ENCODE assay signal across 30 mouse cellular contexts in the genomic region with DNA sequence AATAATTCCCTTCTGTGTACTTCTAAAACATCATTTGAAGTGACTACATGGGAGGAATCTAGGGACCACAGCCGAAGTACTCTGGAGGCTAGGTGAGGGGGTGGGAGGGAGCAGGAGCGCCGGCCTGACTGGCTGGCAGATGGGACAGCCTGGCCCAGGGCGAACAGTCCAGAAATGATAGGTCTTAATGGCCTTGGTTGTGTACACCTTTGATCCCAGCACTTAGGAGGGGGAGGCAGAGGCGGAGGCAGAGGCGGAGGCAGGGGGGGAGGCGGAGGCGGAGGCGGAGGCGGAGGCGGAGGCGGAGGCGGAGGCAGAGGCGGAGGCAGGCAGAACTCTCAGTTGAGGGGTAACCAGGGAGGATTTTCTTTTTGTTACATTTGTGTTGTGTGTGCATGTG. TPM values are rescaled to one million over a fixed set of nuclear protein-coding genes. Genes with fewer than 3 reads are reported as not detected.
DNase-seq lines count a peak whose midpoint lies in the region; ATAC-seq and TF ChIP-seq lines count a peak whose summit lies in the region.
"Had no signal": no experiment of that assay in that cellular context is flagged by ENCODE, and none has a peak within 500 bp of the region (broad histone marks: within the 10 kb centered on the region; RNA-seq: fewer than 3 reads in every experiment).

No protein-coding gene starts in this region.

- peak; percentile 23 for DNase-seq in kidney, adult 2 months
- no peak for DNase-seq in kidney, postnatal 4 days
- DNase-seq in liver, embryonic 11.5 days (ENCODE audit: low spot score) = no peak
- no peak for DNase-seq in liver
- DNase-seq in ZHBTc4 (ENCODE audit: low read depth, low spot score) = peak; percentile 61
- no peak for DNase-seq in lung, postnatal 25 days (ENCODE audit: low spot score)
- DNase-seq: adrenal gland, adult 8-10 months; adrenal gland, postnatal 25 days; B cell, adult 2 months; cerebellum, adult 11-12 months; cerebellum, adult 8-10 months; cerebellum, postnatal 10 days; cerebellum, postnatal 36 days; embryo, embryonic 11 days; gastrocnemius, postnatal 10 days; gastrocnemius, postnatal 36 days; heart, adult 2 months; heart, postnatal 14 days; heart, postnatal 4 days had no signal

- H3K9ac ChIP-seq in liver, embryonic 11.5 days (ENCODE audit: low read depth, low read length) = no peak overlapping the region
- H3K9ac ChIP-seq: forebrain, embryonic 13.5 days; heart, embryonic 13.5 days; hindbrain, embryonic 14.5 days had no signal

- no peaks in the 10 kb centered on the region for H3K27me3 ChIP-seq in kidney, adult 2 months (replicated peaks; ENCODE audit: control insufficient read depth, insufficient read depth, low read length)
- no peaks in the 10 kb centered on the region for H3K27me3 ChIP-seq in liver, embryonic 11.5 days (replicated peaks; ENCODE audit: control insufficient read depth, insufficient read depth, low read length)
- H3K27me3 ChIP-seq: CH12.LX; forebrain, embryonic 13.5 days; heart, embryonic 13.5 days; Patski had no signal

- 0 out of 2 replicates have a peak, but pooled peaks cover 3% of the 10 kb centered on the region for H3K4me1 ChIP-seq in kidney, adult 2 months (ENCODE audit: control insufficient read depth, insufficient read depth, low read length)
- H3K4me1 ChIP-seq in liver, embryonic 11.5 days (replicated peaks; ENCODE audit: control insufficient read depth, insufficient read depth, low read length) = no peaks in the 10 kb centered on the region
- H3K4me1 ChIP-seq: forebrain, embryonic 10.5 days; forebrain, embryonic 13.5 days; heart, embryonic 10.5 days had no signal

- 84% methylated on average over 13 of the region's 14 CpGs for WGBS in kidney, adult 2 months
- WGBS in liver, embryonic 11.5 days = 86% methylated on average over 14 of the region's 14 CpGs

- 0 out of 2 replicates have a peak, but pooled peaks have one; percentile 29 for ATAC-seq in liver, embryonic 11.5 days (replicated peaks; ENCODE audit: low FRiP score)
- ATAC-seq: activated CD4-positive, CD25-positive, alpha-beta regulatory T cell, adult 4 months; forebrain, embryonic 13.5 days; forebrain, embryonic 16.5 days; hindbrain, postnatal 0 days; Patski had no signal

- H3K9me3 ChIP-seq in liver, embryonic 11.5 days (ENCODE audit: control insufficient read depth, low read length) = no peaks in the 10 kb centered on the region
- H3K9me3 ChIP-seq: forebrain, embryonic 10.5 days; forebrain, embryonic 13.5 days; G1E; heart, embryonic 10.5 days; heart, embryonic 13.5 days had no signal

- no peak overlapping the region for H3K27ac ChIP-seq in kidney, adult 2 months (ENCODE audit: insufficient read depth, low read depth, low read length)
- no peak overlapping the region for H3K27ac ChIP-seq in liver, embryonic 11.5 days (ENCODE audit: low read depth, low read length)
- H3K27ac ChIP-seq: forebrain, embryonic 10.5 days; forebrain, embryonic 13.5 days; heart, adult 2 months; heart, embryonic 10.5 days; heart, embryonic 13.5 days; hindbrain, embryonic 14.5 days; hindbrain, postnatal 0 days had no signal

- H3K4me3 ChIP-seq in kidney, adult 2 months (ENCODE audit: insufficient read depth, low read depth, low read length) = no peak overlapping the region
- no peak overlapping the region for H3K4me3 ChIP-seq in liver, embryonic 11.5 days (ENCODE audit: low read depth, low read length)
- H3K4me3 ChIP-seq: forebrain, embryonic 10.5 days; forebrain, embryonic 13.5 days; heart, adult 2 months; heart, embryonic 10.5 days; heart, embryonic 13.5 days had no signal

- TF ChIP-seq POLR2A in kidney, adult 2 months (IDR thresholded peaks at IDR 0.05; ENCODE audit: low read depth, low read length) = no peak

- no peak overlapping the region for H3K4me2 ChIP-seq in liver, embryonic 11.5 days
- H3K4me2 ChIP-seq: forebrain, embryonic 13.5 days; heart, embryonic 13.5 days; hindbrain, embryonic 14.5 days had no signal

- peaks cover 4% of the 10 kb centered on the region; the same call in 1 of the 2 replicates for H3K36me3 ChIP-seq in kidney, adult 2 months (ENCODE audit: control insufficient read depth, insufficient read depth, low read length)
- H3K36me3 ChIP-seq in liver, embryonic 11.5 days (ENCODE audit: control insufficient read depth, insufficient read depth, low read length) = peaks cover 32% of the 10 kb centered on the region

- TF ChIP-seq CTCF in kidney, adult 2 months (conservative IDR thresholded peaks at IDR 0.05; ENCODE audit: insufficient read depth, insufficient read length, low read depth, low read length) = no peak

RNA-seq across cellular contexts. Expression of gene Rab12, which starts 20.9 kb away (rescaled TPM):
- 22.9 and 24.9 TPM in 2 replicates for polyA plus RNA-seq in kidney, adult 2 months (2012; rRNA removed)
- polyA plus RNA-seq in liver, embryonic 11.5 days (2014; fragmentation: Nextera tagmentation; extraction: Ambion mirVana) = 21.2 and 24.5 TPM in 2 replicates

RNA-seq across cellular contexts. Expression of gene Mtcl1, which starts 49.0 kb away (rescaled TPM):
- 3.5 and 4.4 TPM in 2 replicates for polyA plus RNA-seq in kidney, adult 2 months (2012; rRNA removed)
- 0.96 and 1.7 TPM in 2 replicates for polyA plus RNA-seq in liver, embryonic 11.5 days (2014; fragmentation: Nextera tagmentation; extraction: Ambion mirVana)
- polyA plus RNA-seq: activated CD4-positive, CD25-positive, alpha-beta regulatory T cell, adult 4 months; G1E had no signal

Comparison
In these comparisons a context has a peak if more than half of its experiments do, and no peak if none do; other contexts are left out.
1. DNase-seq: peak in kidney, adult 2 months (single experiment) and ZHBTc4 (single experiment); none in kidney, postnatal 4 days (0 of 2), liver, embryonic 11.5 days (single experiment), liver (single experiment) and lung, postnatal 25 days (single experiment).